20 mouse cellular contexts compared by ENCODE assay signal in genomic region chr13:112553304-112553703, GRCm38 (mm10). TPM values are rescaled to one million over a fixed set of nuclear protein-coding genes. Genes with fewer than 3 reads are reported as not detected.
DNase-seq lines count a peak whose midpoint lies in the region; TF ChIP-seq lines count a peak whose summit lies in the region.
"Had no signal": no experiment of that assay in that cellular context is flagged by ENCODE, and none has a peak within 500 bp of the region (broad histone marks: within the 10 kb centered on the region; RNA-seq: fewer than 3 reads in every experiment).

No protein-coding gene starts in this region.

- peak; percentile 54 for DNase-seq in heart, adult 11 months
- no peak for DNase-seq in heart, adult 9 months (ENCODE audit: low spot score in 2 of 2)
- no peak for DNase-seq in MEL (ENCODE audit: low read depth, low spot score)
- DNase-seq in urinary bladder, postnatal 36 days (ENCODE audit: low spot score in 2 of 2) = no peak
- DNase-seq: adrenal gland, adult 2 months; adrenal gland, adult 8-10 months; adrenal gland, postnatal 10 days; adrenal gland, postnatal 14 days; adrenal gland, postnatal 25 days; adrenal gland, postnatal 36 days; B cell, adult 2 months; cerebellum, adult 11 months; cerebellum, adult 11-12 months; cerebellum, adult 18-20 months; cerebellum, adult 2 months had no signal

- H3K9me3 ChIP-seq in MEL (replicated peaks; ENCODE audit: insufficient read depth, low read length) = no peaks in the 10 kb centered on the region; the same call in 1 of the 2 replicates
- H3K9me3 ChIP-seq: G1E had no signal

- no peak for TF ChIP-seq EP300 in MEL (IDR thresholded peaks at IDR 0.05; ENCODE audit: low read depth in 1 of 2, low read length in 2 of 2)

- H3K79me2 ChIP-seq in MEL (ENCODE audit: control insufficient read depth, insufficient read depth, low read length, poor library complexity) = no peaks in the 10 kb centered on the region

- TF ChIP-seq POLR2A in MEL (IDR thresholded peaks at IDR 0.05; ENCODE audit: control insufficient read depth in 1 of 2, insufficient read depth in 1 of 2, low read depth in 1 of 2, low read length in 2 of 2, poor library complexity in 1 of 2) = no peak

- H3K36me3 ChIP-seq in MEL (ENCODE audit: control insufficient read depth in 1 of 2, insufficient read depth in 2 of 2, low read length in 2 of 2) = peaks cover 0 to 8% of the 10 kb centered on the region in 2 experiments; a peak in 2 of 4 replicates
- H3K36me3 ChIP-seq: G1E had no signal

- H3K4me1 ChIP-seq in MEL (ENCODE audit: control insufficient read depth in 1 of 2, insufficient read depth in 2 of 2, low read length in 2 of 2) = peaks cover 9 to 13% of the 10 kb centered on the region in 2 experiments

- H3K27me3 ChIP-seq in MEL (ENCODE audit: control insufficient read depth in 1 of 2, insufficient read depth in 2 of 2, low read length in 2 of 2) = no peaks in the 10 kb centered on the region
- H3K27me3 ChIP-seq: CH12.LX had no signal

- no peak overlapping the region for H3K9ac ChIP-seq in MEL (ENCODE audit: control insufficient read depth, low read depth, low read length, poor library complexity, severe bottlenecking)

- no peak overlapping the region for H3K4me3 ChIP-seq in MEL (ENCODE audit: control insufficient read depth in 1 of 2, insufficient read depth in 1 of 2, low read depth in 2 of 2, low read length in 2 of 2)

- H3K27ac ChIP-seq in MEL (ENCODE audit: control insufficient read depth, low read depth, low read length) = no peak overlapping the region

- TF ChIP-seq CTCF in MEL (IDR thresholded peaks at IDR 0.05 in 2 of 3, conservative IDR thresholded peaks at IDR 0.05 in 1 of 3; ENCODE audit: control insufficient read depth in 1 of 3, insufficient read depth in 1 of 3, low read depth in 2 of 3, low read length in 3 of 3, poor library complexity in 1 of 3, severe bottlenecking in 1 of 3) = no peak

- no peak for TF ChIP-seq RAD21 in MEL (IDR thresholded peaks at IDR 0.05; ENCODE audit: low read depth, low read length)

TF ChIP-seq in MEL, 35 proteins besides CTCF, POLR2A, EP300 and RAD21:
- TF ChIP-seq ZC3H11A (IDR thresholded peaks at IDR 0.05; ENCODE audit: low read depth, low read length) (no peak), USF1 (IDR thresholded peaks at IDR 0.05; ENCODE audit: low read depth, low read length) (peak; percentile 61; the same call in 1 of the 2 replicates), MEF2A (IDR thresholded peaks at IDR 0.05; ENCODE audit: extremely low read depth, insufficient replicate concordance, low read depth, low read length, poor library complexity, severe bottlenecking) (no peak), ZNF384 (IDR thresholded peaks at IDR 0.05; ENCODE audit: low read depth, low read length) (no peak), USF2 (IDR thresholded peaks at IDR 0.05; ENCODE audit: borderline replicate concordance in 1 of 2, insufficient read depth in 1 of 2, low read depth in 1 of 2, low read length in 2 of 2) (peak in 1 of 2 experiments; percentile 27; a peak in 1 of 4 replicates), GATA1 (IDR thresholded peaks at IDR 0.05; ENCODE audit: low read depth, low read length) (no peak), MAZ (IDR thresholded peaks at IDR 0.05; ENCODE audit: low read depth, low read length) (no peak), HCFC1 (IDR thresholded peaks at IDR 0.05; ENCODE audit: low read depth, low read length) (no peak), ETS1 (IDR thresholded peaks at IDR 0.05; ENCODE audit: low read depth, low read length) (no peak)
TF ChIP-seq in MEL: peak in this region for 2.

RNA-seq across cellular contexts. Expression of gene Il31ra, which starts 40.9 kb away (rescaled TPM):
- 2.1 and 2.2 TPM in 2 replicates for total RNA-seq in MEL (2012; rRNA removed)
- polyA plus RNA-seq in MEL (2012; ENCODE audit: insufficient read depth in 1 of 2, insufficient read length in 2 of 2, low read depth in 1 of 2, low replicate concordance in 2 of 2, missing spikeins in 1 of 2) = 1 to 10 TPM in 1 of 2 experiments, not detected in 1; 2.1 TPM
- total RNA-seq: CH12.LX, ES-E14 had no signal
- polyA plus RNA-seq: C2C12, G1E, Patski had no signal
